Mouse (Mus musculus) bone marrow, adult 2 months (tissue): ENCODE results near the gene Gm12355.
"Not testable (repeated sequence)": the region's sequence is repeated elsewhere in the genome, so short reads cannot be mapped to it uniquely, and the experiment has no call there.

Experiments
- CTCF ChIP-seq: fragments of 200-500 bp; IDR thresholded peaks from 2 replicates; pipeline ENCODE4 v1.5.1; 2011; ENCODE audit warnings: low read length, control low read depth; ENCODE audit not compliant: control insufficient read depth, insufficient read depth
- POLR2A ChIP-seq: fragments of 200-500 bp; IDR thresholded peaks from 2 replicates; pipeline ENCODE4 v1.6.1; 2011; ENCODE audit warnings: low read depth, mild to moderate bottlenecking, control low read depth, low read length, borderline replicate concordance; ENCODE audit not compliant: control insufficient read depth

DNA sequence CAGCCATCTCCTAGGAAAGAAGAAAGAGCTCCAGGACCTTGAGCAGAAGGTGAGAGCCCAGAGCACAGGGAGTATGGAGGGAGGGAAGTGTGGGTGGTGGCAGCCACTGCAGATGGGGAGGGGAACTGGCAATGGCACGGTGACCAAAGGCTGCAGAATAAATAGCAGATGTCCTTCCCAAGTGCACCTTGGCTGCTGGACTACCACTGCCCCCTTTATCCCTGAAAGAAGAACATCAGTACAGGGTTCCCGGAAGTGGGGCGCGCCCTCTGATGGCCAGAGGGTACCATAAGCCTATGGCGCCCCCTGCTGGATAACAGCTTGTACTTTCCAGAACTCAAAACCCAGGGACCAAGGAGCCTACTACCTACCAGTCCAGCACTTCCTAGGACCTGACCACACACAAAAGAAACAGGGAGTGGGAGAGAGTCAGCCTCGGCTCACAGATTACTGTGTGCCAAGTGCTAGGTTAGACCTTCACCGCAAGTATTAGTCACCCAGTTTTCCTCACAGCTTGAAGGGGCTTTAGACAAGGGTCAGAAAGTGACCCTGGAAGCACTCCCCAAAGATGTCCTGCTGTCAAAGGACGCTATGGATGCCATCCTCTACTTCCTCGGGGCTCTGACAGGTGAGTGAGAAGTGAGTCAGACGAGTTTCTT is 10.0 kb upstream of the Gm12355 start:
- TF ChIP-seq CTCF, POLR2A: not testable (repeated sequence)
